Mouse (Mus musculus) neutrophil, adult 5-6 weeks (primary cell): Measurements from ENCODE around the gene Ush1g. TPM values are rescaled to one million over a fixed set of nuclear protein-coding genes. Genes with fewer than 3 reads are reported as not detected.

Experiments
- ATAC-seq: fragments of 151-379, 151-347 bp; 2 replicates; pipeline ENCODE4 v1.8.0; 2017; ENCODE audit warnings: mild to moderate bottlenecking, moderate TSS enrichment; ENCODE audit not compliant: insufficient number of reproducible peaks, poor library complexity, low FRiP score, severe bottlenecking; ENCODE audit errors: extremely low read depth
- total RNA-seq: library from RNA; stranded (forward); fragments of 200-1000 nt; gene quantifications from 2 replicates; pipeline ENCODE4 v1.2.3, GENCODE M21; 2017

The Ush1g gene
- total RNA-seq, 1 experiment from 2014 or later: not detected

DNA sequence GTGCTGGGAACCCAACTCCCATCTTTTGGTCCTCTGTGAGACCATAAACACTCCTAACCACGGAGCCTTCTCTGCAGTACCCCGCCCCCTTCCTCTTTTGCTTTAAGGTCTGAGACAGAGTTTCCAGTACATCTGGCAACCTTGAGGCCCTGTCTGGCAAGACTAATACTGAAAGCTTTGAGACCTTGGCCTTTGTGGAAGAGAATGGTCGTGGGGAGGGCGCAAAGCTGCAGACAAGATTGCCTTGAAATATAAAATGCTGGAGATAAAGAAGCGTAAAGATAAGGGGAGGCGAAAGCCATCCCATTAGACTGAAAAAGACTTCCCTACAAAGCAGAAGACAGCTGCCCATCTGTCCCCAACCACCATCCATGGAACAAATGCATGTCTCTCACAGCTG, 46.3 kb downstream of the Ush1g start:
- ATAC-seq: no peak

DNA sequence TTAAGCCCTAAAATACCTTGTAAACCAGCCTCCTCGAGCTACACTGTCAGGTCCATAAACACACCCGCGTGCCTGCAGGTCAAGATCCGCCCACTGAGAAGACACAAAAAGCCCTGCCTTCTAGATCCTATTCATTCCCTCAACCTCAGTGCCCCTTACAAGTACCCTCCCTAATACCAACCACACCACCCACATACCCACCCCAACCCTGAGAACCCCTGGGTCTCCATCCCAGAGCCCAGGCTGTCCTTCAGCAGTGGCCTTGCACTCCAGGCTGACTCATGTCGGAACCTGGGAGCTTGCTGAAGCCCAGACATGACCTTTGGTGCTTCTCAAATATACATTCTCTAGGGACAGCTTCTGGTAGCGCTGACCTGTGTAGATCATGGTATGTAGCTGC, 47.1 kb downstream of the Ush1g start:
- ATAC-seq: no peak

DNA sequence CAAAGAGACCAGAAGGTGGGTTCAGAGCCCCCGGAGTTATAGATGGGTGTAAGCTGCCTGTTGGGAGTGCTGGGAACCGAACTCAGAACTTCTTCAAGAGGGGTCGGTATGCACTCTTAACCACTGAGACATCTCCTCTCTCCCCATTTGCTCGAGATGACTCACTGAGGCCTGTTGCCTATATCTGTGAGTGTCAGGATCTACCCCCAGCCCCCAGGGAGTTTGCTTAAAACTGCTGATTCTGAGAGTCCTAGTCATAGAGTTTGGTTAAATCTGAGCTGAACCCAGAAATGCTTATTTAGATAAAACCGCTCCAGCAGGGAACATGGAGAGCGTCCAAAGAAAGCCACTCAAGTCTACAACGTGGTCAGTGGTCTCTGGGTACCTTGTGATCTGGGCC, 47.7 kb downstream of the Ush1g start:
- ATAC-seq: no peak

DNA sequence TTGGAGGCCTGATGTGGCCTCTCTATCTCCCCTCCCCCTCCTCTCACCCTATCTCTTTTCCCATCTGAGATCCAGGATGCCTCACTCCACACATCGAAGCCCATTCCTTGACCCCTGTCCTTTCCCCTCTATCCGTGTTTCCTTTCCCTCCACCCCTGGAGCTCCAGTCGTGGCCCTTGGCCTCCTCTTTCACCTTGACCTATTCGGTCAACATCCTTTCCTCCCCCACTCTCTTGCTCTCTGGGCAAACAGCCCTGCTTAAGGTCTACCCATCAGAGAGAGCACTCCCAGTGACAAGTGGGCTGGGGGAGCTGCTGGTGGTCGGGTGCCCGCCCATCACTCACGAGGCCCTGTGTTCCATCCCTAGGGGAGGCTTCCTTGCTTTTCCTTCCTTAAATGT, 48.1 kb downstream of the Ush1g start:
- ATAC-seq: no peak

DNA sequence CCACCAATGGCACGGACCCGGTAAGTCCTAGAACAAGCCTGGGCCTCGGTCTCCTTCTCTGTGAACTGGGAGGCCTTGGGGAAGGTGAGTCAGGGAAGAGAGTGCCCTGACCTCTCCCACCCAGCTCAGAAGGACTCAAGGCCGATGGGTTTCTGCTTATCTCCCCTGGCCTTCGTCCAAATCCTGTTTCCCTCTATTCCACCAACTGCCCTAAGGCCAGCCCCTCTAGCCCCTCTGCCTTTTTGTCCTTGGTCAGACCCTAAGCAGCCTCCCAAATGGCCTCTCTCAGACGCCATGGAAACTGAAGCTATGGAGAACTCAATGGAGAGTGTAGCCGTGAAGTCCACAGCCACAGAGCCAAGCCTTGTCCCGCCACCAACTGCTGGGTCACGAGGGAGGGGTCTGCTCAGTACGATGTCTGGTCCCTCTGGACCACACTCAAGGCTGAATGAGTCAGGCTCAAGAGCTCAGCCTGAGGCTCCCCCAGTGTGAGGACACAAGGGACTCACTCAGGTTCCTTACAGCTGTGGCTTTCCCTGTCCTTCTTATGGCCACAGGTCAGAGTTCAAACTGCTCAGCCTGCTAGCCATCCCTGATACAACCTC, 48.8 kb downstream of the Ush1g start:
- no peak for ATAC-seq

DNA sequence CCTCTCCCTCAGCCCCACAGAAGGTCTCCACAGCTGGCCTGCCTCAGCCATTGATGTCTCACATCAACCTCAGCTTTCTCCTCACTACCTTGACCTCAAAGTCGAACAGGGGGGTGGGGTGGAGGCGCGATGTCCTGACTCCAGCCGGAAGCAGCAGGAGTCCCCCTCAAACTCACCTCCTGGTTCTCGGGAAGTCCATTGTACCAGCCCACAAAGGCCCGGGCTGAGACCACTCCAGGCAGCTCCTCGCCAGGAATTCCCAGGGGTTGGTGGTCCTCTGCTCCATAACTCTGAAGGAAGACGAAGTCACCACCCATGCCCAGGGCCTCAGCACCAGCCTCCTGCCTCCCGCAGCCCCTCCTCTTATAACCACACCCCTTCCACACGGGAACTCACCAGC, 50.4 kb downstream of the Ush1g start:
- no peak for ATAC-seq

- ATAC-seq: no peak
Observed at GRCm38 (mm10) chr11:115271052-115271451, 50.8 kb downstream of the Ush1g start.

DNA sequence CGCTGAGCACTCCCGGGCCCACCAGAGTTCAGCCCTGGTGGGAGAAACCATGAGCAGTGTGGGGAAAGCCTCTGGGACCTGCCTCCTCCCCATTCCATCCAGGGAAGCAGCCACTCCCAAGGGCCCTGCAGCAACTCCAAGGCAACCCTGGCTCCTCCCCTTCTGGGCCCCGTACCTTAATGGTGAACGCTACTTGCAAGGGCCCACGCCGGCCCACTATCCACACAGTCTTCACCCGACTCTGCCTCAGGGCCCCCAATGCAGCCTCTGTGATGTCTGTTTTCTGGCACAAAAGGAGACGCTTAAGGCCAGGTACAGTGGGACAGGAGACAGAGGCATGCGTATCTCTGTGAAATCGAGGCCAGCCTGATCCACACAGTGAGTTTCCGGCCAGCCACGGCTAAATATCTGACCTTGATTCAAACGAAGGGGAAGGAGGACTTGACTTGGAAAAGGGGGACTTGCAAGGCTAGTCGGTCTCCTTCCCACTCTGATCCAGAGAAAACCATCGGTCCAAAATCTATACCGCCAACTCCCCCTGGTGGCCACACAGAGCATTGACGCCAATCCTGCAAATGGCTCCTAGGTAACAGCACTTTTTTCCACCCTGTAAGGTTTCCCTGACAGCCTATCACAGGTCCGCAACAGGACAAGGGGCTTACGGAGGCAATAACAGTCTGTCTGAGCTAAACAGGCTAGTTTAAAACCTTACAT, 51.5 kb downstream of the Ush1g start:
- no peak for ATAC-seq

DNA sequence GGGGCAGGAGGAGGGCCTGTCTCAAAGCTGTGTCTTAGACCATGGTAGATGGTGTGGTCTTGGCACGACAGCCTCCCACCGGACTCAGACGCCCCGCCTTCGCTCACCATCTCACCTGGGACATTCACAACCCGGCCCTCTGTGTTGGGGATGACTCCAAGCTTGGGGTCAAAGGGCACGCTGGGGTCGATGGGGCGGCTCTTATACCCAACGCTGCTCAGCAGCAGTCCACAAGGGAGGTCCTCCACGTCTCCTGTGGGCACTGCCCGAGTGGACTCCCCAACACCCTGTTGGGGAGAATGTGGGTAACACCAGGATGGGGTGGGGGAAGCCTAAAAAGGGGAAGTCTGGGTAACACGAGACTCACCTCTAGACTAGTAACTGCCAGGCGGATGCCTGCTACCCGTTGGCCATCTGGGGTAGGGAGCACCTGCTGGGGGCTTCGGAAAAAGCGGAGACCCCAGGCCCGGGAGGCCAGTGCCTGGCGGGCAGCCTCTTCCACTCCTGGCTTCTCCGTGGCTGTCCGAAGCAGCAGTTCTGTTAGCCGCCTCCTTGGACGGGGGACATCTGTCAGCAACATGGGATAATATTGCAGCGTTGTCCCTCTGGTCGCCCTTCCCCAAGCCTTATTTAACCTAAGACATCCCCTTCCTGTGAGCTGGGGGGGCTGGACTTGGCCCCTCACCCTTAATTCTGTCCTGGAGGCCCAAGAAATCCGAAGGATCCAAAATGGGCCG, 52.3 kb downstream of the Ush1g start:
- no peak for ATAC-seq

- no peak for ATAC-seq
Observed at GRCm38 (mm10) chr11:115267958-115268357, 53.9 kb downstream of the Ush1g start.

DNA sequence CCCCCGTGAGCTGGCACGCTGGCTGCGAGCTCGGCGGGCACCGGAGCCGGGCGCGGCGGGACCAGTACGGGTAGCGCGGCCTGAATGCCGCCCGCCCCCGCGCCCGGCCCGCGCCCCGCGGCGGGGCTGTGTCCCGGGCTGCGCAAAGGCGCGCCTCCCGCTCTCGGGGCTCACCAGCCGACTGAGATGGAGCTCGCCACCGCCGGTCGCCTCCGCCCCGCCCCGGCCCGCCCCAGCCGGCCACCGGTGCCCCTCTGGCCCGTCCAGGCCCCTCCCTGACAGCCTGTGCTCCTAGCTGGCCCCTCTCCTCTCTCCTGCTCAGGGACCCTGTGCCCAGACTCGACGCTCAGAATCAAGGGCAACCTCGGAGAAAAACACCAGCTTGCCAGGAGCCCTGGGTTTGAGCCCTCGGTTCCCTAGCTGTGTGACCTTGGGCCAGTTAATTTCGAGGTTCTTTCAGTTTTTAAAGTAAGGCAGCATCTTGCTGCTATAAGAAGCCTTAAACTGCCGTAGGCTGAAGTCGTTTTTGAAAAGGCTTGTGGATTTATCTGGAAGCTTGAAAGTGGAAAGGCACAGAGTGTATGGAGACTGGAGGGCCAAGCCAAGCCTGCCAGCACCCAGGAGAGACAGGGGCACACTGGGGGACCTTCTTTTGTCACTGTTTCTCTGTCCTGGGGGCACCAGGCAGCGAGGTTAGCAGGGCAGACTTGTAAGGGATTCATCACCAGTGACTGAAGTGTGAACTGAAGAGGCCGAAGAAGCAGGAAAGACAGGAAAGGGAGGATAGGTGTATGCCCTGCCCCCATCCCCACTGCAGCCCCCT, 54.6 kb downstream of the Ush1g start, which contains the start of gene Grin2c:
TSS of gene Grin2c (minus strand) at position 183 of the 823 bp plus-strand sequence.
- ATAC-seq: no peak

GRCm38 (mm10) chr11:115266400-115266778, 55.5 kb downstream of the Ush1g start:
- ATAC-seq: no peak

DNA sequence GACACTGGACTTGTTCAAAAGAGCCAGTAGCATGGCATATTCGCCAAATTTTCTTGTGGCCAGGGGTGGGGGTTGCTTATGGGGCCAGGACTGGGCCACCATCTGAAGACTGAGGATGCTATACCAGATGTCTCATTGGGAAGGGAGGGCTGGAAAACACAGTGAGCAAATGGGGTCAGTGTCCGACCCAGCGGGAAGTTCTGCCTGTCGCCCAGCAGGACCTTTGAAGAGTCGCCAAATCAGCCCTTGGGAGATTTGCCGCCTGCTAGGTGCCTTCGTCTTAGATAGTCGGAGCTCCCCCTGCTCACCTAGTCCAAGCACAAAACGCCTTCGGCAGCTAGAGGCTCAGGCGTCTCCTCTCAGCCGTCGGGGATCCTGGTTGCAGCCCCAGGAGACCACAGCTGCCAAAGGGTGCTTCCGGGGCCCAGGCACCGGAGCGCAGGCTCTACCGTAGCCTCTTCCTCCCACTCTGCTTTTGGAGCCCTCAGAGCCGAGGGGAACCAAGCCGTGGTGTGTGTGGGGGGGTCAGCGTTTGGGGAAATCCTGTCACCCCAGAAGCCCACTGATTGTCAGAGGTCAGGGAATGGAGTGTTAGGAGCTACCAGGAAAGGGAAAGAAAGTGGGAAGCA, 56.0 kb downstream of the Ush1g start:
- no peak for ATAC-seq

Other genes with a start within 250 kb of the Ush1g start
- gene Rab37, start 230.6 kb downstream of the Ush1g start, total RNA-seq: 9.7 and 13.5 TPM in 2 replicates
- gene Cd300lf, start 188.0 kb downstream of the Ush1g start, total RNA-seq: 369 and 393 TPM in 2 replicates
- gene Slc9a3r1, start 158.7 kb downstream of the Ush1g start, total RNA-seq: 115 and 118 TPM in 2 replicates
- gene Tmem104, start 134.6 kb downstream of the Ush1g start, total RNA-seq: 9.3 and 19.8 TPM in 2 replicates
- gene Nat9, start 134.2 kb downstream of the Ush1g start, total RNA-seq: 50.6 and 63.4 TPM in 2 replicates
- gene Grin2c, start 54.8 kb downstream of the Ush1g start, total RNA-seq: 0.23 TPM in 1 of 2 replicates, not detected in the other
- gene Fdxr, start 45.0 kb downstream of the Ush1g start, total RNA-seq: 12.2 and 13.0 TPM in 2 replicates
- 0.12 and 0.25 TPM in 2 replicates for gene Fads6, start 24.4 kb downstream of the Ush1g start, total RNA-seq
- not detected in 2 replicates for gene Otop2, start 14.9 kb downstream of the Ush1g start, total RNA-seq
- gene Otop3, start 12.7 kb upstream of the Ush1g start, total RNA-seq: not detected in 2 replicates
- gene Hid1, start 45.7 kb upstream of the Ush1g start, total RNA-seq: 1.6 and 2.4 TPM in 2 replicates
- 0.12 TPM in 2 replicates for gene Cdr2l, start 59.9 kb upstream of the Ush1g start, total RNA-seq
- gene Mrpl58, start 81.7 kb upstream of the Ush1g start, total RNA-seq: 27.7 and 30.4 TPM in 2 replicates
- 265 and 277 TPM in 2 replicates for gene Atp5h, start 97.9 kb upstream of the Ush1g start, total RNA-seq
- 22.1 and 24.2 TPM in 2 replicates for gene Kctd2, start 98.1 kb upstream of the Ush1g start, total RNA-seq
- not detected in 2 replicates for gene Trim80, start 118.5 kb upstream of the Ush1g start, total RNA-seq
- gene Slc16a5, start 140.4 kb upstream of the Ush1g start, total RNA-seq: 0.35 and 1.6 TPM in 2 replicates
- gene Armc7, start 153.6 kb upstream of the Ush1g start, total RNA-seq: 46.5 and 52.8 TPM in 2 replicates
- gene Nt5c, start 169.8 kb upstream of the Ush1g start, total RNA-seq: 98.5 and 107 TPM in 2 replicates
- 123 and 147 TPM in 2 replicates for gene Jpt1, start 192.3 kb upstream of the Ush1g start, total RNA-seq
- 210 and 228 TPM in 2 replicates for gene Sumo2, start 214.2 kb upstream of the Ush1g start, total RNA-seq
- 59.5 and 71.0 TPM in 2 replicates for gene Nup85, start 242.4 kb upstream of the Ush1g start, total RNA-seq